16 mouse cellular contexts compared by ENCODE assay signal in genomic region chr2:5679055-5679454, GRCm38 (mm10).
"Had no signal": no experiment of that assay in that cellular context is flagged by ENCODE, and none has a peak within 500 bp of the region (broad histone marks: within the 10 kb centered on the region; RNA-seq: fewer than 3 reads in every experiment).

No protein-coding gene starts in this region.

- H3K36me3 ChIP-seq: neural tube, embryonic 13.5 days; neural tube, embryonic 15.5 days; stomach, embryonic 15.5 days had no signal

- DNase-seq: retina, postnatal 1 day; right cerebral cortex, adult 18-20 months; right cerebral cortex, postnatal 14 days; right cerebral cortex, postnatal 25 days; right cerebral cortex, postnatal 4 days; spleen, adult 18-20 months; thymus, adult 18-20 months; thymus, adult 2 months; thymus, postnatal 14 days; thymus, postnatal 25 days; thymus, postnatal 36 days; thymus, postnatal 4 days had no signal

- H3K9ac ChIP-seq: neural tube, embryonic 13.5 days; neural tube, embryonic 15.5 days; stomach, embryonic 15.5 days had no signal

- H3K4me3 ChIP-seq: neural tube, embryonic 13.5 days; neural tube, embryonic 15.5 days; stomach, embryonic 15.5 days had no signal

- H3K9me3 ChIP-seq: neural tube, embryonic 13.5 days; stomach, embryonic 15.5 days had no signal

- H3K27ac ChIP-seq: neural tube, embryonic 13.5 days; neural tube, embryonic 15.5 days; stomach, embryonic 15.5 days; stomach, postnatal 0 days had no signal

- H3K27me3 ChIP-seq: neural tube, embryonic 13.5 days; neural tube, embryonic 15.5 days; stomach, embryonic 15.5 days had no signal
